Mouse (Mus musculus): Measurements from ENCODE around the gene Exoc1. TPM values are rescaled to one million over a fixed set of nuclear protein-coding genes. Genes with fewer than 3 reads are reported as not detected.

Gene Exoc1
- total RNA-seq, 1 experiment = 58.1 TPM

DNA sequence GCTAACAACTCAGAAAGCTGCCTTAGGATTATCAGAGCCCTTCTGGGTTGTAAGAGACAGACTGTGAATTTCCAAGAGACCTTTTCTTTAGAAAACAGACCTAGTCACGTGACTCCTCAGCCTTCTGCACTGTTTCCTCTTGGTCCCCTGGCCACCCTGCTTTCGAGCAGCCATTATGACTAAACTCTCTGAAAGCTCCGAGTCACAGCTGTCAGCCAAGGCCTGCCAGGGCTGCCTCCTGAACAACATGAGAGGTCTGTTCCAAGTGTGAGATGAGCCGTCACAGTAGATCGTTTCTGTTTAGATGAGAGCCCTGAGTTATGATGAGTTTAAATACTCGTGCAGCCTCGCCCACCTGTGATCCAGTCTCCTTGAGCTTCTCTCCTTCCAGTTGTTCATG is 89.6 kb downstream of the Exoc1 start:
- TF ChIP-seq ZNF384 (IDR thresholded peaks at IDR 0.05; ENCODE audit: low read depth, low read length) (no peak), CHD2 (IDR thresholded peaks at IDR 0.05; ENCODE audit: low read depth, low read length) (no peak), MAFK (IDR thresholded peaks at IDR 0.05; ENCODE audit: insufficient read depth, low read depth, low read length) (no peak), HCFC1 (IDR thresholded peaks at IDR 0.05; ENCODE audit: borderline replicate concordance, insufficient read depth, low read length) (no peak), ZC3H11A (IDR thresholded peaks at IDR 0.05; ENCODE audit: borderline replicate concordance, low read depth, low read length) (no peak)
- Histone ChIP-seq H3K9me3 (ENCODE audit: control insufficient read depth, insufficient read depth, low read depth, low read length) (no peaks in the 10 kb centered on the region), H3K9ac (ENCODE audit: insufficient read depth, low read depth, low read length, poor library complexity, severe bottlenecking) (no peak overlapping the region), H3K27ac (ENCODE audit: insufficient read depth, low read depth, low read length, poor library complexity, severe bottlenecking) (no peak overlapping the region), H3K4me1 (ENCODE audit: control insufficient read depth in 2 of 2, insufficient read depth in 2 of 2, low read length in 2 of 2, poor library complexity in 1 of 2) (no peaks in the 10 kb centered on the region), H3K4me3 (ENCODE audit: insufficient read depth in 1 of 2, low read depth in 1 of 2, low read length in 2 of 2, poor library complexity in 1 of 2, severe bottlenecking in 1 of 2) (no peak overlapping the region), H3K36me3 (ENCODE audit: control insufficient read depth, insufficient read depth, low read length, poor library complexity, severe bottlenecking) (peaks cover 6% of the 10 kb centered on the region)
- no peak for DNase-seq (ENCODE audit: low read depth, low spot score)
- in situ Hi-C loops (cut with MboI; ENCODE audit: low sequenced_read_pairs in 2 of 2, unreplicated experiment in 2 of 2) = no loop called here

Other genes with a start within 250 kb of the Exoc1 start
- gene Clock, start 224.5 kb upstream of the Exoc1 start, total RNA-seq (2012; rRNA removed) = 16.4 and 16.8 TPM in 2 replicates
- 1.8 and 2.0 TPM in 2 replicates for gene Pdcl2, start 198.2 kb upstream of the Exoc1 start, total RNA-seq (2012; rRNA removed)
- 0.54 and 0.79 TPM in 2 replicates for gene Nmu, start 165.5 kb upstream of the Exoc1 start, total RNA-seq (2012; rRNA removed)
- gene Gm7271, start 45.3 kb upstream of the Exoc1 start, total RNA-seq (2012; rRNA removed) = not detected in 2 replicates
- 8.8 and 9.1 TPM in 2 replicates for gene Cep135, start 59.4 kb downstream of the Exoc1 start, total RNA-seq (2012; rRNA removed)
- 1.1 and 1.4 TPM in 2 replicates for gene C530008M17Rik, start 127.2 kb downstream of the Exoc1 start, total RNA-seq (2012; rRNA removed)

All from ES-E14 (cell line).